Mouse (Mus musculus) neutrophil, adult 65 days (primary cell): ENCODE results near the gene 4932415D10Rik. TPM values are rescaled to one million over a fixed set of nuclear protein-coding genes. Genes with fewer than 3 reads are reported as not detected.

Experiments
- total RNA-seq: library from RNA; stranded (reverse); gene quantifications from 2 replicates; pipeline ENCODE4 v1.2.4, GENCODE M21; 2023

The 4932415D10Rik gene
- total RNA-seq, result not detected in 2 replicates

GRCm38 (mm10) chr10:82316482-82316881 lies at the start of gene 4932415D10Rik:
Gene 4932415D10Rik (minus strand): TSS chr10:82316582.

GRCm38 (mm10) chr10:82354083-82355010 lies 38.0 kb upstream of the 4932415D10Rik start, which contains the start of gene Gm4924:
Gene Gm4924 (plus strand): TSS chr10:82354255.

DNA sequence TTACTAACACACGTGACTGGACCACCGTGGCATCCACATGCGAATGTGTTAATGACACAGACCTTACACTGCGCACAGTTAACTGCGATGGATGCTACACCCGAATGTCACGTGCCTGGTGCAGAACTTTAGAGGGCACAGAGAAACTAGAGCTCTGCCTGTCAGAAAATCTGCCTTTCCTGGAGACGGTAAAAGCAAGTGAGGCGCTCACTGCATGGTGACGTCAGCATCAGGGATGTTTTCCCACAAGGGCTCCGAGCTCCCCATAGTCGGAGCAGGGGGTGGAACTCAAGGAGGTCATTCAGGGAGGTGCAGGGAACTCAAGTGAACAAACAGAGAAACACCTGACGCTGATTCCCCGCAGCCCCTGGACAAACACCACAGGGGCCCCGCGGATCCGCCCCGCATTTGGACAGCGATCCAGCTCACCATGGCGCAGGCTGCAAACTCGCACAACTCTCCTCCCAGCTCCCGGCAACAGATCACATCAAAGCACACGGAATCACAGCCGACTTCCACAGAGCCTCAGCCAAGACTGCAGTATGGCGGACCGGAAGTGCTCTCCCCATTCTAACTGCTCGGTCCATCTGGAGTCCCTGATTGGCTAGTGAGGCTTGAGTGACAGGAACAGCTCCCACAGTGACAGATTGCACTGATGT lies 75.5 kb downstream of the 4932415D10Rik start, which contains the start of gene Zfp938:
Gene Zfp938 (minus strand): TSS at position 539 of the 659 bp plus-strand sequence.

Other genes with a start within 250 kb of the 4932415D10Rik start
- gene BC024063, start 233.2 kb downstream of the 4932415D10Rik start, total RNA-seq, result 2.2 TPM in 2 replicates
- 0.41 and 0.60 TPM in 2 replicates for gene AU041133, start 188.6 kb downstream of the 4932415D10Rik start, total RNA-seq
- gene Zfp938, start 75.3 kb downstream of the 4932415D10Rik start, total RNA-seq, result 0.35 and 0.88 TPM in 2 replicates
- gene Gm4924, start 37.7 kb upstream of the 4932415D10Rik start, total RNA-seq, result 0.27 and 0.32 TPM in 2 replicates
- not detected in 2 replicates for gene Gm1553, start 176.0 kb upstream of the 4932415D10Rik start, total RNA-seq